Mouse (Mus musculus): ENCODE measurements around the gene Oas1a. TPM values are rescaled to one million over a fixed set of nuclear protein-coding genes. Genes with fewer than 3 reads are reported as not detected.

Oas1a gene
- total RNA-seq, 2 experiments from 2014 or later, result 6.0 to 6.8 TPM

DNA sequence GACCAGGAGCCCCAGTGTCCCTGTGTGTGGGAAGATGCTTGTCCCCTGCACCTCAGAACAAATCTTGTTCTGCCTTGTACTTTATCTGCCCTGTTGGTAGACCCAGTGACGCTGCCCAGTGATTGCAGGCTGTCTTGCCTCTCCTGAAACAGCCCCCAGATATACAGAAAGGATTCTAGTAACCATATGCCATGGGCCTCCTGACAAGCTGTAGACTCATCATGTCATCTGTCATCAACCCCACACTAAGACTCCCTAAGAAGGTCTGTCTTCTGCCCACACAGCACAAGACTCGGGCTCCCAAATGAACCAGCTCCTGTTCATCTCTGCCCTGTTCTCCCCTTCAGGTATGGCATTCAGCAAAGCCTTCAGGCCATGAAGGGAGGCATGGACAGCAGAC, 48.1 kb downstream of the Oas1a start:
- ATAC-seq (replicated peaks; ENCODE audit: low FRiP score, poor library complexity, severe bottlenecking), result no peak

GRCm38 (mm10) chr5:120849601-120850136, 57.7 kb downstream of the Oas1a start:
- ATAC-seq (replicated peaks; ENCODE audit: low FRiP score, poor library complexity, severe bottlenecking), result peak; percentile 78

DNA sequence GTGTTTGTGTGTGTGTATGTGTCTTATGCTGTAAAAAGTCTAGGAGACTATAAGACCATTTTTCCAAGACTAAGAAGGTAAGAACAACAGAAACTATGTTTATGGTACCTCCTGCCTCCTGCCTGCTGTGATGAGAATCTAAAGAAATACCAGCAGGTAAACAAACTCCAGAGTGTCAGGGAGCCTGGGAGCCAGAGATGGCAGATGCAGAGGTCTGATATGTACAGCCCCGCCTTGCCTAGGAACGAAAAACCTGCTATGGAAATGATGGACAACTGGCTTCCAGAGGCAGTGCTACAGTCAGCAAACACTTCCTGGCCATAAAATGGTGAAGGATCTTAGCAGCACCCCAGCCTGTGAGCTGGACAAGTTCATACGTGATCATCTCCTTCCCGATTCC, 60.3 kb downstream of the Oas1a start, which contains the start of gene Oas1f:
Oas1f (plus strand) TSS at position 301 of the 400 bp plus-strand sequence.
- ATAC-seq (replicated peaks; ENCODE audit: low FRiP score, poor library complexity, severe bottlenecking), result no peak

Other genes starting within 250 kb of the Oas1a start
- not detected in 2 replicates for gene Dtx1, start 195.6 kb downstream of the Oas1a start, total RNA-seq (2015; ENCODE audit: low replicate concordance)
- not detected in 2 replicates for gene Dtx1, start 195.6 kb downstream of the Oas1a start, total RNA-seq (2017; ENCODE audit: low replicate concordance)
- 10.2 and 17.9 TPM in 2 replicates for gene Oas2, start 157.7 kb downstream of the Oas1a start, total RNA-seq (2015; ENCODE audit: low replicate concordance)
- gene Oas2, start 157.7 kb downstream of the Oas1a start, total RNA-seq (2017; ENCODE audit: low replicate concordance), result 3.8 and 7.0 TPM in 2 replicates
- gene Oas3, start 129.9 kb downstream of the Oas1a start, total RNA-seq (2015; ENCODE audit: low replicate concordance), result 67.2 and 98.2 TPM in 2 replicates
- gene Oas3, start 129.9 kb downstream of the Oas1a start, total RNA-seq (2017; ENCODE audit: low replicate concordance), result 75.8 and 76.4 TPM in 2 replicates
- gene Oas1e, start 112.0 kb downstream of the Oas1a start, total RNA-seq (2015; ENCODE audit: low replicate concordance), result 4.2 TPM in 1 of 2 replicates, not detected in the other
- gene Oas1e, start 112.0 kb downstream of the Oas1a start, total RNA-seq (2017; ENCODE audit: low replicate concordance), result 1.4 and 3.9 TPM in 2 replicates
- gene Oas1c, start 95.0 kb downstream of the Oas1a start, total RNA-seq (2015; ENCODE audit: low replicate concordance), result 1.7 and 9.8 TPM in 2 replicates
- 2.3 and 3.3 TPM in 2 replicates for gene Oas1c, start 95.0 kb downstream of the Oas1a start, total RNA-seq (2017; ENCODE audit: low replicate concordance)
- gene Oas1f, start 60.2 kb downstream of the Oas1a start, total RNA-seq (2015; ENCODE audit: low replicate concordance), result not detected in 2 replicates
- not detected in 2 replicates for gene Oas1f, start 60.2 kb downstream of the Oas1a start, total RNA-seq (2017; ENCODE audit: low replicate concordance)
- not detected in 2 replicates for gene Oas1h, start 46.1 kb downstream of the Oas1a start, total RNA-seq (2015; ENCODE audit: low replicate concordance)
- gene Oas1h, start 46.1 kb downstream of the Oas1a start, total RNA-seq (2017; ENCODE audit: low replicate concordance), result not detected in 2 replicates
- gene Oas1g, start 19.9 kb downstream of the Oas1a start, total RNA-seq (2015; ENCODE audit: low replicate concordance), result 1.0 TPM in 1 of 2 replicates, not detected in the other
- 0.94 TPM in 1 of 2 replicates, not detected in the other for gene Oas1g, start 19.9 kb downstream of the Oas1a start, total RNA-seq (2017; ENCODE audit: low replicate concordance)
- gene Oas1d, start 7.0 kb upstream of the Oas1a start, total RNA-seq (2015; ENCODE audit: low replicate concordance), result not detected in 2 replicates
- not detected in 2 replicates for gene Oas1d, start 7.0 kb upstream of the Oas1a start, total RNA-seq (2017; ENCODE audit: low replicate concordance)
- not detected in 2 replicates for gene Rph3a, start 102.6 kb upstream of the Oas1a start, total RNA-seq (2015; ENCODE audit: low replicate concordance)
- gene Rph3a, start 102.6 kb upstream of the Oas1a start, total RNA-seq (2017; ENCODE audit: low replicate concordance), result not detected in 2 replicates